Mouse (Mus musculus): ENCODE measurements around the gene Ano1. TPM values are rescaled to one million over a fixed set of nuclear protein-coding genes. Genes with fewer than 3 reads are reported as not detected.

Ano1 gene
- total RNA-seq, 2 experiments from 2014 or later = 2.6 to 2.8 TPM

DNA sequence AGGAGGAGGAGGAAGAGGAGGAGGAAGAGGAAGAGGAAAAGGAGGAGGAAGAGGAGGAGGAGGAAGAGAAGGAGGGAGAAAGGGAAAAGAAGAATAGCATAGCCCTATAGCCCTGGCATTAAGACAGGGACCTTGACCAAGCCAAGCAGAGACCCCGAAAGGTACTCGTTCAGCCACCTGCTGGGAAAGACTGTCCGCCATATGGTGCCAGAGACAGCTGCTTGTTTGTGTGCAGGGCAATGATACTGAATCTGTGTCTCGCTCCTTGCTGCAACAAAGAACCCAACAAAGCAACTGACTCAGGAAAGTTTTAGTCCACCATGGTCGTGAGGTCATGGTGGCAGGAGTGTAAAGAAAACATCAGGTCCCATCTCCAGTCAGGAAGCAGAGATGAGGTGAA is 34.0 kb downstream of the Ano1 start:
- no peak for DNase-seq (ENCODE audit: low spot score in 2 of 2)

DNA sequence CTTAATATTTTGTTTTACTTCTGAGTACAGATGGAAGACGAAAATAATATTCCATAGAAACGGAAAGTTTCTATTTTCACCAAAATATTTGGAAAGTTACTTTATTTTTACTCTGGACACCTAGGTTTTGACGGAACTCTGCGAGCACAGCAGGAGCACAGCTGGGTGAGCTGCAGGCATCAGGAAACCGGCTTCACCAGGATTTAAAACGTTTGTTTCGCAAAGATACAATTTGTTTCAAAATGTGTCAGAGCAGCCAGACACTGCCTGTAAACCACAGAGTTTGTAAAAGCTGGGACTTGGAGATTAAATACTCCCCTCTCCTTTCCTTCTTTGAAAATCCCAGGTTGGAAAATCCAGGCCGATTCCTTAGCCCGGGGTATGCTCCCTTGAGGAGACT is 53.9 kb downstream of the Ano1 start:
- no peak for DNase-seq (ENCODE audit: low spot score in 2 of 2)

DNA sequence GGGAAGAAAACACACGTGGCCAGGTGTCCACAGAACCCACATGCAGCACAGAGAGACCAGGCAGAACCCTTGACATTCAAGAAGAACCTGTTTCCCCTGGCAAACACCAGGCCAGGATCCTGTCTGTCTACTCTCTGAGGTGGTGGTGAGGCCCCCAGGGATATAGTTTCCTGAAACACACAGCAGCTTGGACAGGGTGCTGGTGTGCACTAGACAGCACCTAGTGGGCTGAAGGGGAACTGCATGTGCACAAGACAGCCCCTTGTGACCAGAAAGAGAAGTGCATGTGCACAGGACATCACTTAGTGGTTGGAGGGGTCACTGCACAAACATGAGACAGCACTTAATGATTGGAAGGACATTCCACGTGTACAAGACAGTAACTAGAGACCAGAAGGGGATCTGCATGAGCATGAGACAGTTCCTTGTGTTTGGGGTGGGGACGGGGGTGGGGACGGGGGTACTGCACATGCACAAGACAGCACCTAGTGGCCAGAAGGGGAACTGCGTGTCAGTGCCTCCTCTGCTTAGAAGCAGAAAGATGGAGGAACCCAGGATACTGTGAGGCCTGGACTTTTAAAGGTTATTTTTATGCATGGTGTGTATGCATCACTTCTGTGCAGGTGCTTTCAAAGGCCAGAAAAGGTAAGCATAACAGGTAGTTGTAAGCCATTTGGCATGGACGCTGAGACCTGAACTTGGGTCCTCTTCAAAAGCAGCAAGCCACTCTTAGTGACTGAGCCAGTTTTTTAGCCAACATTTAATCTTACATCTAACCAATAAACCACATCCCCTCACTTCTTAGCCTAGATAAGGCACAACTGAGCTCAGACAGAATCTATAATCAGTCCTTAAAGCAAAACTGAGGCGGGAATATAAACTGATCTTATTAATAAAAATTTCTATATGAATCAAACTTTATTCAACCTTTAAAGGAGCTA is 54.7 kb downstream of the Ano1 start:
- DNase-seq (ENCODE audit: low spot score in 2 of 2) = no peak

DNA sequence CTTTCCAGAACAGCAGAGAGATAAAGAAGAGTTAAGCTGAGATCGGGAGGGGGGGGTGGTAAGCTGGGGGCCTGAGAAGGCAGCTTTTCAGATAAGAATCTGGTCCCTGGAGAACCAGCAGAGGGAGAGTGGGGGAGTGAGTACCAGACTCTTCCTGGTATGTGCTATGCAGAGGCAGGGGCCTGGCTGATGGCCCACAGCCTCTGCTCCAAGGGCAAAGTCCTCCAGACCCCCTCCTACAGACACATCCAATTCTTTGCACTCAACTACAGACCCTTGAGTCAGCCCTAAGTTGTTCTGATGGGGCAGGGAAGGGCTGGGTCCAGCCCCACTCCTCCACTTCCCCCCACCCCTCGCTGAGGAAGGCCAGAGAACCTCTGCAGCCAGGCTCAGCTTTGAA is 61.9 kb downstream of the Ano1 start:
- no peak for DNase-seq (ENCODE audit: low spot score in 2 of 2)

DNA sequence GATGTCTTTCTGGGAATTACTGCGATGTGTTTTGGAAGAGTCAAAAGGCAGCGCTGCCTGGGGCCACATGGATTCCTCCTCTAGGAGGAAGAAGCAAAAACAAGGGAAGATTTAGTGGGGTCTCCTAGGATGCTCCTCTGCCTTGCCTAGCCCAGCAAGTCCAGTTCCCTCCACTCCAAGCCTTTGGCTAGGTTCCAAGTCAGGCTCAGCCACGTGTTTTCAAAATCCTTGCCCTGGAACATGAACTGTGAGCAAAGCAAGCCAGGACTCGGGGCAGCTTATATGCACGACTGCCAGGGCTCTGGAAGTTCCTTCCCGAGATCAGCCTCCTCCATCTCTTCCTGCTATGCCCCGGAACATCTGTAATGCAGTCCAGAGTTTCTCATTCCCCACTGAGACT is 62.6 kb downstream of the Ano1 start:
- no peak for DNase-seq (ENCODE audit: low spot score in 2 of 2)

DNA sequence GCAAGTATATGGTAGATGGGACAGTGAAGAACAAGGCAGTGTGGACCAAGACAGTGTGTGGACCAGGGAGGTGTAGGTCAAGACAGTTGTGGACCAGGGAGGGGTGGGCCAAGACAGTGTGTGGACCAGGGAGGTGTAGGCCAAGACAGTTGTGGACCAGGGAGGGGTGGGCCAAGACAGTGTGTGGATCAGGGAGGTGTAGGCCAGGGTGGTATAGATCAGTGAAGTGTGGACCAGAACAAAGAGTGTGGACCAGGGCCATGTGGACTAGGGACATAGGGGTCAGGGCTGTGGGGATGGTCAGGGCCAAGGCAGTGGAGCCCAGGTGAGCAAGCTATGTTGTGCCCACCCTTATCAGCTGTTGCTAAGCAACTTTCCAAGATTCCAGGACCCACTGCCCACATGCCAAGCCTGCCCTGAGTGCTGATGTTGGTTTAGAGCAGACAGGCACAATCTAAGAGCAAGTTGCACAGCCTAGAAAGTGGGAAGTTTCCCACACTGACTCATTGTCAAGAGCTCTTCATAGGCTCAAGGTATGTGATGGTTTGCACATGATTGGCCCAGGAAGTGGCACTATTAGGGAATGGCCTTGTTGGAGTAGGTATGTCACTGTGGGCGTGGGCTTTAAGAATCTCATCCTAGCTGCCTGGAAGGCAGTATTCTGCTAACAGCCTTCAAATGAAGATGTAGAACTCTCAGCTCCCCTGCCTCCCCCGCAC is 64.0 kb downstream of the Ano1 start:
- no peak for DNase-seq (ENCODE audit: low spot score in 2 of 2)

DNA sequence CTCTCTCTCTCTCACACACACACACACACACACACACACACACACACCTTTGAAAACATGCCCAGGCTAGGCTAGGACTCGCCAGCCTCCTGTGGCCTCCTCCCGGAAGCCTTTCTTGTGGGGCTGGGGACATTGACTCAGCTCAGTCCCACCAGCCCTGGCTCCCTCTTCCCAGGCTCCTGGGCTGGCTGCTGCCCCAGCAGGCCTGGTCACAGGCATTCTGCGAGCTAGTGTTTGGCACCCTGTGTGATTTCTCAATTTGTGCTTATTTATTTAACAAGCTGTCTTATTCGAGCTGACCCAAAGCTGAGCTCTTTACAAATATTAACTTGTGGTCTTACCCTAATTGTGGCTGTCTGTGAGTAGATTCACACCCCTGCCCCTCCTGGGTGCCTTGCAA is 66.8 kb downstream of the Ano1 start:
- DNase-seq (ENCODE audit: low spot score in 2 of 2) = no peak

DNA sequence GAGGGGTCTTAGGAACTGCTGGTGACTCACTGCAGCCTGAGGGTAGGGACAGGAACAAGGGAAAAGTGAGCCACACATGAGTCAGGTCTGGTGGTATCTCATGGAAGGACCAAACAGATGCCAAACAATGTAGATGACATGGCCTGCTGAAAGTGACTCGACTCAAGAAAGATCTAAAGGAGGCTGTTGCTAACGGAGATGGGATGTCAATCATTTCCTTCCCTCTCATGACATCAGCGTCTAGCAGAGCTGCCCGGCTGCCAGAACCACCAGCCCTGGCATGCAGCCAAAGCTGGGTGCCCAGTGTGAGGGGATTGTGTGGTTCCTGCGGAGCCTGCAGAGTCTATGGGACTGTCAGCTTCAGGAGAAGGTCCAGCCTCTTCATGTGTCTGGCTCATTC is 67.3 kb downstream of the Ano1 start:
- peak in 1 of 2 experiments; percentile 7 for DNase-seq (ENCODE audit: low spot score in 2 of 2)

DNA sequence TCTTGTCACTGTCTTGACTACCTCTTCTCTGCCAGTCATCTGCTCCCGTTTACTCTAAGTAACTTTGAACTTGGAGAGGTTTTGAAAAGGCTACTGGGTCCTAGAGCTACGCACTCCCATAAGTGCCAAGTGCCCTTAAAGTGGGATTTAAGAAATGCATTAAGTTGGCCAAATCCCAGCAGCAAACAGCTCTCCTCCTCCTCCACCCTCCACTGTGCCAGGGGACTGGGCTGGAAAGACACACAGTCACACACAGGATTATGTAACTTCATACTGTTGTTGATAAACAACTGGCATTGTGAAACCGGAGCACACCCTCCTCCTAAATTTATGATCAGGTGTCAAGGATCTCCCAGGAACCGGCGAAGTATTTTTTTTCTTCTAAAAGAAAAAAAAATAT is 71.7 kb downstream of the Ano1 start:
- no peak for DNase-seq (ENCODE audit: low spot score in 2 of 2)

DNA sequence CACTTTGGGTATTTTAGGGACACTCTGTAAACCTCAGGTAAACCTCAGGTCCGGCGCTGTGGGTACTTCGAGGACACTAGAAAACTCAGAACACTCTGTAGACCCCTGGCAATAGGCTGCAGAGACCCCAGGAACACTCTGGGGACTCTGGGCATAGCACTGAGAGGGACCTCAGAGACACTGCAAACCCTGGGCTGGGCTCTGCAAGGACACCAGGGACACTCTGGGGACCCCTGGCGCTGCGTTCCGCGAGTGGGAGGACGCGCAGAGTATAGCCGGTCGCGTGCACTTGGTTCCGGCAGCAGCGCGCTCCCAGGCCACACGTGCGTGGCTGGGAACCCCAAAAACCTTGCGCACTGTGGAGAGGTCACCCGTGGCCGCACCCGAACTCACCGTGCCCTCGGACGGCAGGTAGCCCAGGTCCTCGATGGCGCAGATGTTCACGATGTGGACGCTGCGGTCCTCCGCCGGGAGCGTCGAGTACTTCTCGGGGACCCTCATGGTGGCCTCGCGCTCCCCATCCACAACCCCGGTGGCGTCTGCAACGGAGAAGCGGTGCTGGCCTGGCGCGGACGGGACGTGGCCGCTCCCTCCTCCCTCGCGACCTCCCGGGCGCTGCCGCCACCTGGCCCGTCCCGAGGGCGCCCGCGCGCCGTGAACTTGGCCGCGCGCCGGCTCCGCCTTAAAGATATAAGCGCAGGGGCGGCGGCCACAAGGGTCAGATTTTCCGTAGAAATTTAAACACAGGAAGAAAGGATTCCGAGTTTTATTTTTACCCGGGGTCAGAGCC is 73.3 kb downstream of the Ano1 start:
- no peak for DNase-seq (ENCODE audit: low spot score in 2 of 2)

DNA sequence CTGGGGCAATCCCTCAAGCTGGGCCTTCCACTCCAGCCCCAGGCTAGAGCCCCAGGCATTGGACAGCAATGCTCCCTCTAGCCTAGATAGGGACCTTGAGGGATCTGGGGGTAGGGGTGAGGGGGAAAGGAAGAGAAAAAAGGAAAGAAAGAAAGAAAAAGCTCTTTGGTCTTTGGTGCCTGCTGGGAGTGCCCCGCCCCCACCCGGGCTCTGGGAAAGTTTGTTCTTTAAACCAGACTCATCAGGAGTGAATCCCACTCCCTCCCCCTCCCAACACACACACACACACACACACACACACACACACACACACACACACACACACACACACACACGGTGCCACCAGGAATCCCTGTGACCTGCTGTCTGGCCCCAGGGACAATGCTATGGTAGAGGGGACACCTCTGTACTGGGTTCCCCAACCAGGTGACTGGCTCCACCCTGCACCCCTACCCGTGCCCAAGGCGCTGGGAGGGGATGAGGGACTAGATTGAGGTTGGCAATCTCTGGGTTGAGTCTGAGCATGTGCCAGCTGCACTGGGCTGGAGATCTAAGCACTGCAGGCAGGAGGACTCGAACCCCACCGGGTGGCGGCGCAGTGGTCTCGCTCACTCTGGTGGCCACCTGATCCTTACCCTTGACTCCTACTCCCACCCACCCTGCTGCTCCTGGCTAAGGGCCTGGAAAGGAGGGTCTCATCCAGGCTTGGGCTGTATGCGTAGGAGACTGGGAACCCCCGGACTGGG is 74.3 kb downstream of the Ano1 start:
- DNase-seq (ENCODE audit: low spot score in 2 of 2) = no peak

DNA sequence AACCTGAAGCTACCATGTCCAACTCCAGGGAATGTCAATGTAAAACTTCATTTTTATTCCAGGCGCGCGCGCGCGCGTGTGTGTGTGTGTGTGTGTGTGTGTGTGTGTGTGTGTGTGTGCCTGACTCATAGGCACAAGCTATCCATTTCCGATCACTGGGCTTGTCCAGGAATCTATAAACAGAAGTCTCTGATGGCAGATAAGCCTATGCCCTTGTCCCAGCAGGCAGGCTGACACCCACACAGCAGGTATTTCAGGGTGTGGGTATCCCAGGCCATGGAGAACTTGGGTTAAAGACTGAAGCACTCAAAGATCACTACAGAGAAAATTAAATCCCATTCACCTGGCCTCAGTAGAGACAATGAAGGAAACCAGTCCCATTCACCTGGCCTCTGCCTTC is 76.1 kb downstream of the Ano1 start:
- DNase-seq (ENCODE audit: low spot score in 2 of 2) = no peak

DNA sequence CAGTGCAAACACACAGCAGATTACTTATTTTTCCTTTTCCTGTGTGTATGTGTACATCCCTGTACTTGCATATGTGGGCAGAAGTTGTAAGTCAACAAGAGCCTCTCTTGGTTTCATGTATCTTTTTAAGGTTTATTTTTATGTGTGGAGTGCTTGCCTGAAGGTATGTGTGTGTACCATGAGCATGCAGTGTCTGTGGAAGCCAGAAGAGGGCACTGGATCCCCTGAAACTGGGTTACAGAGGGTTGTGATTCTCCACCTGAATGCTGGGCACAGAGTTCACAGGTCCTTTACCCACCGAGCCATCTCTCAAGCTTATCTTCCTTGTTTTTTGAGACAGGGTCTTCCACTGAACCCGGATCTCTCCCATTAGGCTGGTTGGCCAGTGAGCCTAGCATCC is 81.9 kb downstream of the Ano1 start:
- DNase-seq (ENCODE audit: low spot score in 2 of 2) = no peak

DNA sequence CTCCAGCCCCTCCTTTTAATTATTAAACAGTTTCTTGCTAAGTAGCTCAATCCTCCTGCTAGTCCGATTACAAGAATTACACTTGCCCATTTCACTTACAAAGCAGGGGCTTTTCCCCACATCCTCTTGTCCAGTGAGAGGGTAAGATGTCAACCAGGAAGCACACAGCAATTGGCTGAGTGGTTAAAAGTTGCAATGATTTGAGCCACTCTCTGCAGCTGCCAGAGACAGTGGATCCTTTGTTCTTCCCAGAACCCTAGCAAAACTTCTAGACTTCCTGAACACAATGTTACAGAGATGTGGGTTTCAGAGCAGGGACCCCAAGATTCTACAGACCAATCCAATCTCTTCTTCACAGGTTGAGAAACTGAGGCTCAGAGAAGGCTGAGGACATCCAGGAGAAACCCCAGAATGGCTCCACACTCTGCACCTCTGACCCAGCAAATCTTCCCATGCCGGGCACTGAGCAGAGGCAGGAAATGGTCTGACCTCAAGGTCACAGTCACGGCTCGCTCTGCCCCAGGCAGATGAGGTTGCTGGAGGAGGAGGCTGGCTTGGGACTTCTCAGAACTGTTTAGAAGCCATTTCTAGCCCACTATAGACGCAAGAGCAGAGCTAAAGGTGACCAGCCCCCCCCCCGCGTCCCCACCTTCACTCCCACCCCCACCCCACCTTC is 83.0 kb downstream of the Ano1 start:
- no peak for DNase-seq (ENCODE audit: low spot score in 2 of 2)

DNA sequence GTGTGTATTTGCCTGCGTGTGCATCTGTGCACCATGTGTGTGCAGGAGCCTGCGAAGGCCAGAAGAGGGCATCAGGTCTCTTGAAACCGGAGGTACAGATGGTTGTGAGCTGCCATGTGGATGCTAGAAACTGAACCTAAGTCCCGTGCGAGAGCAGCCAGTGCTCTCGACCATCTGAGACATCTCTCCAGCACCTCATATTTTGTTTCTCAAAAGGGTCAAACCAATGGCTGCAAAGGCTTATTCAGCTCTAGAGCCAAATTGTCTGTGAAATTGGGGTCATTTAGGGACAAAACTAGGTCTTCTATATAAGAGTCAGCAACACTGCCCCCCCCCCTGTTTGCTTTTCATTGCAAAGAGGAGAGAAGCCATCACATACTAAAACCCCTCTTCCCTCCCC is 84.7 kb downstream of the Ano1 start:
- DNase-seq (ENCODE audit: low spot score in 2 of 2) = no peak

DNA sequence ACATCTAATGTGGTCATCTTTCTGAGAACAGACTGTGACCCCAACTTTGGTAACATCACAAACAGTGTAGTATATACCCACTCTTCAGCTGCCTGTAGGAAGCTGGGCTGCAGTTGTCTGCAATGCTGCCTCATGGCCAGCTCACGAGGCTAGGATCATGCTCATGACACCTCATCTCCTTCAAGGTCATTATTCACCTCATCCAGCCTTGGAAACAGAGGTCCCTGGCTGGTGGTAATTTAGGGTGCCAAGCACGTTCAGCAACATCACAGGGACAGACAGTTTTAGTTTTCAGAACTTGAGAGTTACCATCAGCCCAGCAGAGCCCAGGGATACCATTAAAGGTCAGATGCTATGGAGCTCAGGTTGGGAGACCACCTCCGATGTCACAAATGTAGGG is 86.2 kb downstream of the Ano1 start:
- DNase-seq (ENCODE audit: low spot score in 2 of 2) = no peak

DNA sequence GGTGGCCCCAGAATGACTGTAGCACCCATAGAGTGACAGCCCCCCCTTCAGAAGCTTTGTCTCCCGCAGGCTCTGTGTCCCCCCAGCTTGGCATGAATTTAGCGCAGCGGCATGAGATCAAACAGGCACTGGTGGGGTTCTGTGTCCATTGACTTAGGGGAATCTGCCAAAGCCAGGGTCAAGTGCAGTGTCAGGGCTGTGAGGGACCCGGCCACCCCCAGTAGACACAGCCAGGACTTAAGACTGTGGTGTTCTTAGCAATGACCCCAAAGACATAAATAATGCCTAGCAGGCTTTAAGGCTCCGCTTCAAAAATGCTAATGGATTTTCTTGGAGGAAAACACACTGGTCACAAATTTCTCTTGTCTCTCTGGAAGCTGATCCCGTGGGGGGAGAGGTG is 88.2 kb downstream of the Ano1 start:
- DNase-seq (ENCODE audit: low spot score in 2 of 2) = no peak

DNA sequence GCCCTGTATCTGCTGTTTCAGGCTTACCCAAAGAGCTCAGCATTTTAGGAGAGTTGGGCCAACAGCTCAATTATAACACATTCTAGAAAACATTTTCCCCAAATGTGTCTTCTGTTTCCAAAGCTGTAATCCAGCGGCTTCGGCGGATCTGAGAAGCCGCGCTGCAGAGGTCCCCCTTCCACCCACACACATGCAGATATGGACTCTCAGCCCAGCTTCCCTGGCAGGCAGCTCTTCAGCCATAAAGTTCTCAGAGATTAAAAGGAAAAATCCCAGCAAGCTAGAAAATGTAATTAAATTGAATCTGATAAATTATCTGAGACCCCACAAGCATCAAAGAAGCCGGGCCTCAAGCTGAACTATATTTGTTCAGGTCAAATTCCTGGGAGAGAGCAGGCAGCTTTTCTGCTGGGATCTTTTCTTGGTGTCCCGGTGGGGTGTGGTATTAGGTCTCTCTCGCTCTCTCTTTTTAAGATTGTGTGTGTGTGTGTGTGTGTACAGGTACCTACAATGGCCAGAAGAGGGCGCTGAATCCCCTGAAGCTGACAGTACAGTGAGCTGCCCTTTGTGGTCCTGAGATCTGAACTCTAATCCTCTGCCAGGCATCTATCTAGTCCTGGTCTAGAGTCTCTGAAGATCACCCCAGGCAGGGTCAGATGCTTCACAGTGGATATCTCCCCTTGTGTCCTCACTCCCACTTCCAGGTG is 95.4 kb downstream of the Ano1 start:
- no peak for DNase-seq (ENCODE audit: low spot score in 2 of 2)

DNA sequence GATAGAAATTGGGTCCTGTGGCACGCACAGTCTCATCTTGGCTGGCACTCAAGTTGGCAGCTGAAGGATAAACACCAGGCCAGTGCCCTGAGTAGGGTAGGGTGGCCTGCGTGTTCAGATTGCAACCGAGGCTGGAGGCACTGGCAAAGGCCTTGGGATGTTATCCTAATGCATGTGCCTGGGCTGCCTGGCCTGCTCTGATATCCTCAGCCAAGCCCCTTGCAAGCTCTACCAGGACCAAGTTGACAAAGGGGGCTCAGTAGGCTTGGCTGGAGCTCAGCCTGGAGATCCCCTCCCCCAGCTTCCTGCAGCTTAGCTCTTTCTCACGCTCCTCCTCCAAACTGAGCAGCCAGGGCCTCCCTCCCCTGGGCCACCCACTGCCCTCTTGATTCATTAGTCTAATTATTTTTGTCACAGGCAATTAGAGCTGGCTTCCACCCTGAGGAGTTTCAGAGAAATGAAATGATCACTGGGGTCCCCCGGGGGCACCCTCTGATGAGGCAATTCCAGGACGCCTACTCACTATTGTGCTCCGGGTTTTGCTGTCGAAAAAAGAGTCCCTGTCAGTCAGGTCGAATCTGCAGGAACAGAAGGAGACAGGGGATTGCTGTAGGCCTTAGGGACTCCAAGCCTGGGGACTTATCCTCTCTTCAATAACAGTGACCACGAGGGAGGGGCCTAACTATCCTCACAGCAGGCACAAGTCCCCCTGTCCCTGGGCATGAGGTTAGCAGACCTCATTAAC is 97.9 kb downstream of the Ano1 start:
- peak; percentile 32 to 63 for DNase-seq (ENCODE audit: low spot score in 2 of 2)
